Mouse (Mus musculus) gastrocnemius, adult 18-20 months (tissue): ENCODE measurements around the gene Tsen54. TPM values are rescaled to one million over a fixed set of nuclear protein-coding genes. Genes with fewer than 3 reads are reported as not detected.

ENCODE experiments used
- DNase-seq: peaks from one replicate; pipeline ENCODE4 v3.0.0; 2021; ENCODE audit warnings: low spot score
- long read RNA-seq, 2 experiments: library from polyadenylated mRNA; stranded (forward); transcript quantifications; one replicate each; pipeline ENCODE4 v2.0.0; 2021
- total RNA-seq, 2 experiments: library from RNA; stranded (reverse); gene quantifications; 2 replicates each; pipeline ENCODE4 v1.2.3; 2021

Tsen54 gene
- total RNA-seq, result 1 to 10 TPM; 5.0 to 6.5 TPM
- long read RNA-seq, experiment 1, partial matches to known transcripts, result 1 of 6 reads
- long read RNA-seq, experiment 1, other reads (novel, unspliced or antisense), result 3 of 6 reads
- long read RNA-seq, experiment 2, transcript Tsen54-201 (11 exons, 1,979 nt), result major isoform, 6 of 7 reads
- long read RNA-seq, experiment 2, partial matches to known transcripts, result 1 of 7 reads
- long read RNA-seq, experiment 2, other reads (novel, unspliced or antisense), result 0 of 7 reads

- peak; percentile 83 for DNase-seq
Measured at GRCm38 (mm10) chr11:115814605-115815450, at the start of gene Tsen54. TSS of gene Tsen54 (plus strand) at chr11:115814724.

GRCm38 (mm10) chr11:115765103-115765606 is 49.4 kb upstream of the Tsen54 start, which contains the start of gene Tmem94:
TSS of gene Tmem94 (plus strand) at chr11:115765433.
- peak; percentile 99 for DNase-seq

GRCm38 (mm10) chr11:115765607-115766141 is 48.9 kb upstream of the Tsen54 start:
- peak; percentile 44 for DNase-seq

GRCm38 (mm10) chr11:115766356-115766943 is 48.1 kb upstream of the Tsen54 start:
- peak; percentile 45 for DNase-seq

GRCm38 (mm10) chr11:115766981-115767380 is 47.5 kb upstream of the Tsen54 start:
- no peak for DNase-seq

- DNase-seq, result no peak
Measured at GRCm38 (mm10) chr11:115768896-115769295, 45.6 kb upstream of the Tsen54 start.

GRCm38 (mm10) chr11:115774653-115775052 is 39.9 kb upstream of the Tsen54 start:
- DNase-seq, result no peak

GRCm38 (mm10) chr11:115775821-115776665 is 38.5 kb upstream of the Tsen54 start:
- DNase-seq, result peak; percentile 83

GRCm38 (mm10) chr11:115776954-115777353 is 37.6 kb upstream of the Tsen54 start:
- no peak for DNase-seq

- no peak for DNase-seq
Measured at GRCm38 (mm10) chr11:115777487-115778335, 36.8 kb upstream of the Tsen54 start.

- peak; percentile 87 for DNase-seq
Measured at GRCm38 (mm10) chr11:115779038-115779571, 35.4 kb upstream of the Tsen54 start.

GRCm38 (mm10) chr11:115780141-115781070 is 34.1 kb upstream of the Tsen54 start:
- DNase-seq, result no peak

GRCm38 (mm10) chr11:115786473-115786872 is 28.1 kb upstream of the Tsen54 start:
- no peak for DNase-seq

GRCm38 (mm10) chr11:115789787-115790186 is 24.7 kb upstream of the Tsen54 start:
- no peak for DNase-seq

GRCm38 (mm10) chr11:115791919-115792318 is 22.6 kb upstream of the Tsen54 start:
- DNase-seq, result no peak

- DNase-seq, result no peak
Measured at GRCm38 (mm10) chr11:115792353-115792752, 22.2 kb upstream of the Tsen54 start.

GRCm38 (mm10) chr11:115796898-115797297 is 17.6 kb upstream of the Tsen54 start:
- no peak for DNase-seq

GRCm38 (mm10) chr11:115797665-115798064 is 16.9 kb upstream of the Tsen54 start:
- DNase-seq, result no peak
